Mouse (Mus musculus) embryonic stem cell, embryonic (primary cell): ENCODE measurements around the gene Rbm4.

Experiments
- CTCF ChIA-PET, 4 experiments: fragments of 300-600 bp in 2 of 4; fragments of 350-600 bp in 2 of 4; sonication (Branson Sonifier 250); formaldehyde crosslinking; loops; one replicate each; lab custom pipeline; 2022; ENCODE audit warnings: inconsistent platforms in 2 of 4; lab: Charles Lee
- POLR2A ChIA-PET, 4 experiments: fragments of 300-600 bp in 2 of 4; fragments of 350-600 bp in 2 of 4; sonication (Branson Sonifier 250); formaldehyde crosslinking; loops; one replicate each; lab custom pipeline; 2022; ENCODE audit warnings: antibody characterized with exemption in 4 of 4, inconsistent platforms in 1 of 4; lab: Charles Lee

Rbm4 gene

GRCm38 (mm10) chr19:4811909-4812242 is 18.2 kb upstream of the Rbm4 start:
- CTCF ChIA-PET: interaction anchor here (0.6 to 3.1 kb wide), 22 partner anchors 11 to 302 kb away, joined by 3 to 73 read pairs (median 5); partner anchors contain the start of genes Bbs1 (in 1 of the 4), Ccdc87 (in 1 of the 4), Ccs (in 1 of the 4) and Pcx (in 1 of the 4)
- POLR2A ChIA-PET: interaction anchor here (0.5 to 24.6 kb wide), 116 partner anchors 8 to 1034 kb away, joined by 3 to 1124 read pairs (median 5); partner anchors contain the start of genes Rbm4 (in 4 of the 4), Bbs1 (in 3 of the 4), Ccdc87 (in 3 of the 4) and Ccs (in 3 of the 4)

DNA sequence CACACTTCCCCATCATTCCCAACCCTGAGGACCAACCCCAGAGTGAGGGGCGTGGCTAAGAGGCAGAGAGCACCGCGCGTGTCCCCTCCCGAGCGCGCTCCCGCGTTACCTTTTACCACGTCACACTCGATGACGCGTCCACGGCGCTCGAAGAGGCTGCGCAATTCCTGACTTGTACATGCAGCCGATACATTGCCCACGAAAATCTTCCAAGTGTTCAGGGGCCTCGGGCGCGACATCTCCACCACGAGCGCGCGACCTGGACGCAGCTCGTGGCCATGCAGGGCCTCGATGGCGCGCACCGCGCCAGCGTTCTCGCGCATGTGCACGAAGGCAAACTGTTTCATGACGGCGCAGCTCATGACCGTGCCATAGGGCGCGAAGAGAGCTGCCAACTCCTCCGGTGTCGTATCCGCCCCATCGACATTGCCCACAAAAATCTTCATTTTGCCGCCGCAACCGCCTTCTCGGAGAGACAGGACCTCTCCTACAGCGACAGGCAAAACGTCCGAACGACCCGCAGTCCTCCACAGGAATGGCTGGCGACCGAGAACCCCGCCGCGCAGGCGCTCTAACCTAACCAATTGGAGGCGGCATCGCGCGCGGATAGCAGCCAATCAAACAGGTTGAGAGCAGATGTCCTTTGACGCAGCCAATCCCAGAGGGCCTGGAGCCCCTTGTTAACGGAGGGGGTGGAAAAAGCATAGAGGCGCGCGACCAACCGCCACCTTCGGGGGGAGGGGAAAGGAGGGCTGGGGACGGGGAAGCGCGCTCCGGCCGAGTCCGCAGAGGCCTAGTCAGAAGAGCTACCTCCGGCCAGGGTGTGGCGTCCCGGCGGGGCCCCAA is 17.6 kb upstream of the Rbm4 start, which contains the start of the genes Gm21992 and Rbm14:
Gene Gm21992 (minus strand): TSS at position 550 of the 846 bp plus-strand sequence.
Gene Rbm14 (minus strand): TSS at position 572 of the 846 bp plus-strand sequence.
- CTCF ChIA-PET: interaction anchor here (0.6 to 3.1 kb wide), 19 partner anchors 10 to 301 kb away, joined by 3 to 73 read pairs (median 8); partner anchors contain the start of genes Bbs1 (in 1 of the 4), Ccdc87 (in 1 of the 4), Ccs (in 1 of the 4) and Pcx (in 1 of the 4)
- POLR2A ChIA-PET: interaction anchor here (0.5 to 24.6 kb wide), 119 partner anchors 9 to 1035 kb away, joined by 3 to 1124 read pairs (median 5); partner anchors contain the start of genes Rbm4 (in 4 of the 4), Bbs1 (in 3 of the 4), Ccdc87 (in 3 of the 4) and Ccs (in 3 of the 4)

- ChIA-PET CTCF (interaction anchor here in 3 of 4 experiments (0.5 to 3.1 kb wide), 7 partner anchors 10 to 67 kb away, joined by 3 to 73 read pairs (median 5); no protein-coding TSS in a partner anchor), POLR2A (interaction anchor here (0.5 to 24.6 kb wide), 80 partner anchors 11 to 680 kb away, joined by 3 to 1124 read pairs (median 8); partner anchors contain the start of genes Rbm4 (in 4 of the 4), Ccdc87 (in 3 of the 4), Ccs (in 3 of the 4) and Actn3 (in 2 of the 4))
Measured at GRCm38 (mm10) chr19:4810746-4811062, 17.0 kb upstream of the Rbm4 start.

- ChIA-PET CTCF (interaction anchor here in 2 of 4 experiments (0.5 to 1.0 kb wide), 3 partner anchors 37 to 53 kb away, joined by 3 read pairs; no protein-coding TSS in a partner anchor), POLR2A (interaction anchor here (0.6 to 24.6 kb wide), 58 partner anchors 12 to 1033 kb away, joined by 3 to 1124 read pairs (median 4); partner anchors contain the start of genes Rbm4 (in 4 of the 4), Ccdc87 (in 3 of the 4), Ccs (in 3 of the 4) and Bbs1 (in 2 of the 4))
Measured at GRCm38 (mm10) chr19:4810309-4810708, 16.6 kb upstream of the Rbm4 start.

- ChIA-PET CTCF (interaction anchor here in 2 of 4 experiments (0.6 to 4.9 kb wide), 3 partner anchors 9 to 121 kb away, joined by 3 to 23 read pairs (median 4); partner anchors contain the start of genes Gm21992 (in 1 of the 2) and Rbm14 (in 1 of the 2)), POLR2A (interaction anchor here (0.5 to 28.5 kb wide), 43 partner anchors 1 to 1282 kb away, joined by 3 to 1124 read pairs (median 5); partner anchors contain the start of genes Rbm4 (in 4 of the 4), Gm21992 (in 3 of the 4), Rbm14 (in 3 of the 4) and Ccdc87 (in 1 of the 4))
Measured at GRCm38 (mm10) chr19:4803283-4803682, 9.6 kb upstream of the Rbm4 start.

- ChIA-PET POLR2A (interaction anchor here (0.7 to 28.5 kb wide), 41 partner anchors 1 to 1282 kb away, joined by 3 to 1124 read pairs (median 5); partner anchors contain the start of genes Rbm4 (in 4 of the 4), Gm21992 (in 3 of the 4), Rbm14 (in 3 of the 4) and Ccdc87 (in 1 of the 4)), CTCF (interaction anchor here in 2 of 4 experiments (0.6 to 4.9 kb wide), 3 partner anchors 9 to 121 kb away, joined by 3 to 23 read pairs (median 4); partner anchors contain the start of genes Gm21992 (in 1 of the 2) and Rbm14 (in 1 of the 2))
Measured at GRCm38 (mm10) chr19:4802691-4803091, 9.0 kb upstream of the Rbm4 start.

DNA sequence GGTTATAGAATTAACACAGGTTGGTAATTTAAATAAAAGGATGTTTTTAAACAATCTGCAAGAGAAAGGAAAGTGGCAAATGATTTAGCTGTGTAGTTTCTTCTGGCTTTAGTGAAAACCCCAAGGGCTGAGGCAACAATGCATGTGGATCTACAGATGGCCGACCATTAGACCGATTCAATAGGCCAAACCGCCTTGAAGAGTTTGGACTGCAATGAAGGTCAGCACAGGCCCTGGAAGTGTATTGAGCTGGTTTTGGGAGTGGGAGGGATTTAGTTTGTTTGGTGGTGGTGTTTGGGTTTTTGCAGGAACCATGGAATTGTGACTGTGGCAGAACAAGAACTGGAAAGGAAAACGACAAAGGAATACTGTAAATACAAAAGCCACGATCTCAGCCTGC is 5.4 kb upstream of the Rbm4 start:
- ChIA-PET POLR2A (interaction anchor here (0.9 to 28.5 kb wide), 13 partner anchors 3 to 289 kb away, joined by 3 to 1124 read pairs (median 3); partner anchors contain the start of genes Gm21992 (in 3 of the 4), Rbm14 (in 3 of the 4), Pcx (in 1 of the 4) and Rbm4 (in 1 of the 4)), CTCF (interaction anchor here in 2 of 4 experiments (0.6 to 4.9 kb wide), 2 partner anchors 13 to 14 kb away, joined by 3 to 23 read pairs; partner anchors contain the start of genes Gm21992 (in 1 of the 2) and Rbm14 (in 1 of the 2))

DNA sequence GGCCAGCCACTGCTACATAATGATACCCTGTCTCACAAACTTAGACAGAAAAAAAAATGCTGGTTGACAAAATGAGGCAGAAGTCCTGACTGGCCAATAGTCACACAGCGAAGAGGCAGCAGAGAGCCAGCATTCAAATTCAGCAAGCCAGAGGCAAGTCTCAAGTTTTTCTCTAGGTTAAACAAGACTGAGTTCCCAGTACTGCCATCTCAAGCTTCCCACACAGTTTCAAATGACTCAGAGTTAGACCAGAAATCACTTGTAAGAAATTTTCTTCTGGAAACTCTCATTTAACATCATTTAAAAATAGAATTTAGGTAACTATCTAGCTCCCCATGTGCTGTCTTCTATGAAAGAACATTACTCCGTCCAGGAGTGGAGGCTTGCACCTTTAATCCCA is 4.1 kb upstream of the Rbm4 start:
- ChIA-PET POLR2A (interaction anchor here (0.6 to 28.5 kb wide), 13 partner anchors 4 to 606 kb away, joined by 3 to 1124 read pairs (median 5); partner anchors contain the start of genes Gm21992 (in 3 of the 4), Rbm14 (in 3 of the 4), Ppp1ca (in 1 of the 4) and Rbm4 (in 1 of the 4)), CTCF (interaction anchor here in 2 of 4 experiments (0.7 to 0.9 kb wide), 2 partner anchors 15 to 1471 kb away, joined by 3 read pairs; no protein-coding TSS in a partner anchor)

DNA sequence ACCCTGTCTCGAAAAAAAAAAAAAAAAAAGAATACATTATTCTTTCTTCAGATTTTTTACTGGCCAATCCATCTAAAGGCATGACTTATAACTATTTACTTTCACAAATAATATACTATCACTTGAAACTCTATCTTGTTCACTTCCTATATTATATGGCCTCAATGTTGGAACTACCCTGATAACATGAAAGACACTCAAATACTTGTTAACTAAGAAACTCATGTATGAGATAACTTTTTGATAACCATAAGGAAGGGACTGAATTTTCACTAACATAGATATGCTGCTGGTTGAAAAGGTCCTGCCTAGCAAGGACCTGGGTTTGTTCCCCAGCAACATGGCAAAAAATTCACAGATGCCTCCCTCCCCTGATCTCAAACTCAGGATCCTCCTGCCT is 2.2 kb upstream of the Rbm4 start:
- ChIA-PET POLR2A (interaction anchor here in 3 of 4 experiments (1.4 to 28.5 kb wide), 10 partner anchors 6 to 228 kb away, joined by 3 to 1124 read pairs (median 70); partner anchors contain the start of genes Gm21992 (in 3 of the 3), Rbm14 (in 3 of the 3), Rbm4 (in 1 of the 3) and Slc29a2 (in 1 of the 3)), CTCF (no interaction called here)

GRCm38 (mm10) chr19:4793281-4793830 is 345 bp downstream of the Rbm4 start:
- POLR2A ChIA-PET: interaction anchor here (0.6 to 28.5 kb wide), 64 partner anchors 3 to 761 kb away, joined by 3 to 1124 read pairs (median 5); partner anchors contain the start of genes Rbm14 (in 4 of the 4), Gm21992 (in 3 of the 4), Ccdc87 (in 2 of the 4) and Ccs (in 2 of the 4)
- CTCF ChIA-PET: interaction anchor here in 2 of 4 experiments (0.5 to 1.5 kb wide), 5 partner anchors 10 to 1176 kb away, joined by 3 to 17 read pairs (median 4); partner anchors contain the start of genes Gm21992 (in 1 of the 2) and Rbm14 (in 1 of the 2)

DNA sequence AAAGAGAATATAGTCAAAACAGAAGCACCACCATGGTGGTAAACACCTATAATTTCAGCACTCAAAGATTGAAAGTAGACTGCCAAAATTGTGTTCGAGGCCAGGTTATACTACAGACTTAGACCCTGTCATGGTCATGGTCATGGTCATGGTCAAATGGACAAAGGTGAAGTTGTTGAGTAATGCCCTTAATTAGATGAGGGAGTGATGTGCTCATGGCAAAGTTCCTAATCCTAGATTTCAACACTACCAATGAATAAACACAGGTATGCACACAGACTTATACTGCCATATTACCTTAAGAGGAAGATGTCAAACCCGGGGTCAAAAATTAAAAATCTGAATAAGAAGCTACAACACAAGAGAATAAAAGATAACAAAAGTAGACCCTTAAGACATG is 7.4 kb downstream of the Rbm4 start:
- ChIA-PET POLR2A (interaction anchor here in 3 of 4 experiments (0.6 to 28.5 kb wide), 14 partner anchors 8 to 259 kb away, joined by 3 to 1124 read pairs (median 22); partner anchors contain the start of genes Gm21992 (in 2 of the 3), Rbm14 (in 2 of the 3), Rbm4 (in 2 of the 3) and Rbm4b (in 2 of the 3)), CTCF (interaction anchor here in 2 of 4 experiments (0.6 to 1.9 kb wide), 2 partner anchors 27 to 43 kb away, joined by 6 to 8 read pairs; no protein-coding TSS in a partner anchor)

DNA sequence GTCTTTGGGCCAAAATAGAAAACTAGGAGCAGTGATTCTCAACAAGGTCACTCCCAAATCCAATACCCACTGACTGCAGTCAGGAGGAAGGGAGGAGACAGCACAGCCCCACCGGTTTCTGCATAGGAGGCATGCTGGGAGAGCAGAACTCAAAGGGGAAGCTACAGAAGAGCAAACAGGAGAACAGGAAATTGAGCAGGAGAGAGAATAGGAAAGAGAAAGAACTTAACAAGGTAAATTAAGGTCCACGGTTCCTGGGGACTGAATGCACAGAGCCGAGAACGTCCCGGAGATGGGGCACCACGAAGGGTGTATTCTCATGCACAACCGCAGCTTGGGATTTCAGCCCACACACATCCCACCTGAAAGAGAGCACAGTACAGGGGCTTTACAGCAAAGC is 8.5 kb downstream of the Rbm4 start:
- ChIA-PET CTCF (interaction anchor here in 1 of 4 experiments (1.0 kb wide), 1 partner anchor 28 kb away, joined by 4 read pairs; no protein-coding TSS in a partner anchor), POLR2A (interaction anchor here (0.6 to 28.5 kb wide), 22 partner anchors 9 to 69 kb away, joined by 3 to 1124 read pairs (median 4); partner anchors contain the start of genes Rbm4 (in 4 of the 4), Gm21992 (in 3 of the 4), Rbm14 (in 3 of the 4) and Rbm4b (in 2 of the 4))

DNA sequence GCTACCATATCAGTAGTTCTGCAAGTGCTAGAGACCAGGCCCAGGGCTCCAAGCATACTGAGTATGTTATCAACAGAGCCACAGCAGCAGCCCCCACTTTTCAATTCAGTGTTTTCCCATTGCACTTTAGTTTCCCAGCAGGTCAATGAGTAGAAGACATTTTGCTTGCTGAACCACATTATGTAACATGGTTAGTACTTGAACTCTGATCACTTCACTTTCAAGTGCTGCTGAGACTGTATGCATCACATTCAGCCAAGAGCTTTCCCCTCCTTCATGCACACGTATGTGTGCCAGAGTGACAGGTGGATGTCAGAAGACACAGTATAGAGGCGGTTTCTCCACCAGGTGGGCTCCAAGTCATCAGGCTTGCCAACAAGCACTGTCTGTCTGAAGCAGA is 10.8 kb downstream of the Rbm4 start:
- ChIA-PET CTCF (interaction anchor here in 1 of 4 experiments (1.3 kb wide), 1 partner anchor 183 kb away, joined by 3 read pairs; no protein-coding TSS in a partner anchor), POLR2A (interaction anchor here (0.7 to 28.5 kb wide), 19 partner anchors 8 to 865 kb away, joined by 3 to 1124 read pairs (median 6); partner anchors contain the start of genes Rbm4 (in 3 of the 4), Gm21992 (in 2 of the 4), Rbm14 (in 2 of the 4) and Ccdc87 (in 1 of the 4))

- ChIA-PET POLR2A (interaction anchor here in 2 of 4 experiments (0.7 to 2.8 kb wide), 10 partner anchors 10 to 39 kb away, joined by 4 to 36 read pairs (median 6); partner anchors contain the start of genes Gm21992 (in 1 of the 2), Rbm14 (in 1 of the 2) and Rbm4 (in 1 of the 2)), CTCF (interaction anchor here in 1 of 4 experiments (1.2 kb wide), 1 partner anchor 332 kb away, joined by 3 read pairs; no protein-coding TSS in a partner anchor)
Measured at GRCm38 (mm10) chr19:4772785-4773184, 20.9 kb downstream of the Rbm4 start.

DNA sequence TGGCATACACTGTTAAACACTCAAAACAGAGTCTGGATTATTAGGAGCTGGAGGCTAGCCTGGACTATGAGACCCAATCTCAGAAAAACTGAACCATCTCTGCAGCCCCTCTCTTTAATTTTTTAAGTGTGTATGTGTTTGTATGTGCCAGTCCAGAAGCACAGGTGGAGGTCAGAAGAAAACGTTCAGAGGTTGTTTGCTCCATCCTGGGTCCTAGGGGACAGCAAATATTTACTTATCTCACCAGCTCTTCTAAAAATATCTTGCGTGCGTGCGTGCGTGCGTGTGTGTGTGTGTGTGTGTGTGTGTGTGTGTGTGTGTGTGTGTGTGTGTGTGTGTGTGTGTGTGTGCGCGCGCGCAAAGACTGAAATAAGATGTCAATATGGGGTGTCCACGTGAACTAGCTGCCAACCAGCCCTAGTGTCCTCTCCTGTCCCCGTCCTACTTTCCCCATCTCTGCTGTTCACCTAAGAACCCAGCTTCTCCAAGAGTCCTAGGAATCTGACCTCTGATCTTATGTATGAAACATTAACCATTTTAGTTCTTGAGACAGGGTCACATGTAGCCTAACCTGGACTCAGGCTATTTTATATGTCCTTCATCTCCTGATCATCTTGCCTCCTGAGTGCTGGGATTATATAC is 26.1 kb downstream of the Rbm4 start:
- ChIA-PET POLR2A (interaction anchor here (0.6 to 6.8 kb wide), 20 partner anchors 11 to 151 kb away, joined by 3 to 148 read pairs (median 5); partner anchors contain the start of genes Gm21992 (in 2 of the 4), Rbm14 (in 2 of the 4), Rbm4 (in 2 of the 4) and Rbm4b (in 2 of the 4)), CTCF (interaction anchor here in 1 of 4 experiments (0.5 kb wide), 1 partner anchor 77 kb away, joined by 3 read pairs; no protein-coding TSS in a partner anchor)
